Mouse (Mus musculus): ENCODE data around the gene Olfr747. TPM values are rescaled to one million over a fixed set of nuclear protein-coding genes. Genes with fewer than 3 reads are reported as not detected.
"Not testable (repeated sequence)": the region's sequence is repeated elsewhere in the genome, so short reads cannot be mapped to it uniquely, and the experiment has no call there.

Olfr747 gene
- polyA plus RNA-seq (2015; fragmentation: Nextera tagmentation; extraction: Ambion mirVana), result not detected in 2 replicates

GRCm38 (mm10) chr14:50693106-50693505 lies at the start of gene Olfr747:
Gene Olfr747, minus strand, starts transcription at chr14:50693206.
- Histone ChIP-seq H3K4me1 (no peaks in the 10 kb centered on the region), H3K9ac (no peak within 1 kb of the TSS), H3K36me3 (no peaks in the 10 kb centered on the region), H3K4me3 (replicated peaks) (no peak within 1 kb of the TSS), H3K27me3 (no peaks in the 10 kb centered on the region), H3K9me3 (replicated peaks) (no peaks in the 10 kb centered on the region), H3K4me2 (no peak within 1 kb of the TSS), H3K27ac (no peak within 1 kb of the TSS)
- no peak for ATAC-seq (replicated peaks; ENCODE audit: low FRiP score)
- WGBS, result 88% methylated on average over 3 of the region's 3 CpGs

- no peak overlapping the region for H3K4me3 ChIP-seq (replicated peaks)
- no peaks in the 10 kb centered on the region for H3K9me3 ChIP-seq (replicated peaks)
- no peak overlapping the region for H3K9ac ChIP-seq
- H3K27ac ChIP-seq, result no peak overlapping the region
- H3K4me2 ChIP-seq, result no peak overlapping the region
- H3K36me3 ChIP-seq, result no peaks in the 10 kb centered on the region
- H3K4me1 ChIP-seq, result no peaks in the 10 kb centered on the region
- no peak for ATAC-seq (replicated peaks; ENCODE audit: low FRiP score)
- 79% methylated on average over 2 of the region's 2 CpGs for WGBS
- H3K27me3 ChIP-seq, result no peaks in the 10 kb centered on the region
Measured at GRCm38 (mm10) chr14:50741584-50741983, 48.6 kb upstream of the Olfr747 start.

- H3K4me2 ChIP-seq, result no peak overlapping the region
- 69% methylated on average over 2 of the region's 2 CpGs for WGBS
- no peaks in the 10 kb centered on the region for H3K4me1 ChIP-seq
- H3K4me3 ChIP-seq (replicated peaks), result no peak overlapping the region
- no peaks in the 10 kb centered on the region for H3K27me3 ChIP-seq
- no peaks in the 10 kb centered on the region for H3K9me3 ChIP-seq (replicated peaks)
- H3K9ac ChIP-seq, result no peak overlapping the region
- ATAC-seq (replicated peaks; ENCODE audit: low FRiP score), result no peak
- no peaks in the 10 kb centered on the region for H3K36me3 ChIP-seq
- H3K27ac ChIP-seq, result no peak overlapping the region
Measured at GRCm38 (mm10) chr14:50740334-50740733, 47.3 kb upstream of the Olfr747 start.

GRCm38 (mm10) chr14:50722371-50722770 lies 29.4 kb upstream of the Olfr747 start:
- H3K36me3 ChIP-seq; H3K4me3 ChIP-seq (replicated peaks); ATAC-seq (replicated peaks; ENCODE audit: low FRiP score); H3K27ac ChIP-seq; H3K4me1 ChIP-seq; H3K4me2 ChIP-seq; H3K9me3 ChIP-seq (replicated peaks); H3K9ac ChIP-seq; H3K27me3 ChIP-seq: not testable (repeated sequence)
- WGBS, result 70% methylated on average over 3 of the region's 4 CpGs

GRCm38 (mm10) chr14:50719875-50720274 lies 26.9 kb upstream of the Olfr747 start:
- H3K4me1 ChIP-seq; H3K9ac ChIP-seq; H3K4me3 ChIP-seq (replicated peaks); H3K36me3 ChIP-seq; H3K27ac ChIP-seq; ATAC-seq (replicated peaks; ENCODE audit: low FRiP score); H3K27me3 ChIP-seq; H3K9me3 ChIP-seq (replicated peaks); H3K4me2 ChIP-seq: not testable (repeated sequence)
- WGBS, result 92% methylated on average over 15 of the region's 15 CpGs

- Histone ChIP-seq H3K36me3 (no peaks in the 10 kb centered on the region), H3K9ac (no peak within 1 kb of the TSS), H3K27me3 (no peaks in the 10 kb centered on the region), H3K4me3 (replicated peaks) (no peak within 1 kb of the TSS), H3K27ac (no peak within 1 kb of the TSS), H3K9me3 (replicated peaks) (no peaks in the 10 kb centered on the region), H3K4me2 (no peak within 1 kb of the TSS), H3K4me1 (no peaks in the 10 kb centered on the region)
- no peak for ATAC-seq (replicated peaks; ENCODE audit: low FRiP score)
- 66% methylated on average over 1 of the region's 1 CpGs for WGBS
Measured at GRCm38 (mm10) chr14:50707073-50707472, 14.1 kb upstream of the Olfr747 start, which contains the start of gene Olfr748. Gene Olfr748, plus strand, starts transcription at chr14:50707373.

- Histone ChIP-seq H3K4me2 (no peak within 1 kb of the TSS), H3K27me3 (no peaks in the 10 kb centered on the region), H3K27ac (no peak within 1 kb of the TSS), H3K9ac (no peak within 1 kb of the TSS), H3K9me3 (replicated peaks) (no peaks in the 10 kb centered on the region), H3K36me3 (no peaks in the 10 kb centered on the region), H3K4me3 (replicated peaks) (no peak within 1 kb of the TSS), H3K4me1 (no peaks in the 10 kb centered on the region)
- no peak for ATAC-seq (replicated peaks; ENCODE audit: low FRiP score)
Measured at GRCm38 (mm10) chr14:50646783-50647182, 46.2 kb downstream of the Olfr747 start, which contains the start of gene Olfr746. Gene Olfr746, plus strand, starts transcription at chr14:50647083.

GRCm38 (mm10) chr14:50639088-50639487 lies 53.9 kb downstream of the Olfr747 start, which contains the start of gene Olfr745:
Gene Olfr745, plus strand, starts transcription at chr14:50639388.
- ATAC-seq (replicated peaks; ENCODE audit: low FRiP score), result no peak
- H3K4me2 ChIP-seq, result no peak within 1 kb of the TSS
- no peak within 1 kb of the TSS for H3K4me3 ChIP-seq (replicated peaks)
- no peaks in the 10 kb centered on the region for H3K9me3 ChIP-seq (replicated peaks)
- no peak within 1 kb of the TSS for H3K27ac ChIP-seq
- no peak within 1 kb of the TSS for H3K9ac ChIP-seq
- no peaks in the 10 kb centered on the region for H3K36me3 ChIP-seq
- H3K4me1 ChIP-seq, result no peaks in the 10 kb centered on the region
- H3K27me3 ChIP-seq, result no peaks in the 10 kb centered on the region
- WGBS, result 82% methylated on average over 2 of the region's 2 CpGs

Other genes with a start within 250 kb of the Olfr747 start
- not detected in 2 replicates for gene Olfr740, start 247.7 kb downstream of the Olfr747 start, polyA plus RNA-seq (2015; fragmentation: Nextera tagmentation; extraction: Ambion mirVana)
- gene Olfr741, start 220.5 kb downstream of the Olfr747 start, polyA plus RNA-seq (2015; fragmentation: Nextera tagmentation; extraction: Ambion mirVana), result not detected in 2 replicates
- gene Olfr742, start 189.6 kb downstream of the Olfr747 start, polyA plus RNA-seq (2015; fragmentation: Nextera tagmentation; extraction: Ambion mirVana), result not detected in 2 replicates
- not detected in 2 replicates for gene Olfr743, start 171.4 kb downstream of the Olfr747 start, polyA plus RNA-seq (2015; fragmentation: Nextera tagmentation; extraction: Ambion mirVana)
- gene Olfr744, start 78.3 kb downstream of the Olfr747 start, polyA plus RNA-seq (2015; fragmentation: Nextera tagmentation; extraction: Ambion mirVana), result not detected in 2 replicates
- not detected in 2 replicates for gene Olfr745, start 53.8 kb downstream of the Olfr747 start, polyA plus RNA-seq (2015; fragmentation: Nextera tagmentation; extraction: Ambion mirVana)
- gene Olfr746, start 46.1 kb downstream of the Olfr747 start, polyA plus RNA-seq (2015; fragmentation: Nextera tagmentation; extraction: Ambion mirVana), result not detected in 2 replicates
- gene Olfr748, start 14.2 kb upstream of the Olfr747 start, polyA plus RNA-seq (2015; fragmentation: Nextera tagmentation; extraction: Ambion mirVana), result not detected in 2 replicates
- gene Olfr749, start 51.9 kb upstream of the Olfr747 start, polyA plus RNA-seq (2015; fragmentation: Nextera tagmentation; extraction: Ambion mirVana), result not detected in 2 replicates
- gene Ttc5, start 92.3 kb upstream of the Olfr747 start, polyA plus RNA-seq (2015; fragmentation: Nextera tagmentation; extraction: Ambion mirVana), result 74.4 and 78.5 TPM in 2 replicates
- not detected in 2 replicates for gene Ccnb1ip1, start 114.5 kb upstream of the Olfr747 start, polyA plus RNA-seq (2015; fragmentation: Nextera tagmentation; extraction: Ambion mirVana)
- 64.9 and 65.6 TPM in 2 replicates for gene Parp2, start 114.6 kb upstream of the Olfr747 start, polyA plus RNA-seq (2015; fragmentation: Nextera tagmentation; extraction: Ambion mirVana)
- gene Tep1, start 177.4 kb upstream of the Olfr747 start, polyA plus RNA-seq (2015; fragmentation: Nextera tagmentation; extraction: Ambion mirVana), result 6.2 and 8.5 TPM in 2 replicates
- 0.19 TPM in 2 replicates for gene Klhl33, start 204.3 kb upstream of the Olfr747 start, polyA plus RNA-seq (2015; fragmentation: Nextera tagmentation; extraction: Ambion mirVana)
- gene Osgep, start 231.7 kb upstream of the Olfr747 start, polyA plus RNA-seq (2015; fragmentation: Nextera tagmentation; extraction: Ambion mirVana), result 166 and 173 TPM in 2 replicates
- gene Apex1, start 231.8 kb upstream of the Olfr747 start, polyA plus RNA-seq (2015; fragmentation: Nextera tagmentation; extraction: Ambion mirVana), result 301 and 306 TPM in 2 replicates
- gene Pip4p1, start 237.7 kb upstream of the Olfr747 start, polyA plus RNA-seq (2015; fragmentation: Nextera tagmentation; extraction: Ambion mirVana), result 49.5 and 53.9 TPM in 2 replicates
- 74.3 and 78.6 TPM in 2 replicates for gene Pnp, start 237.9 kb upstream of the Olfr747 start, polyA plus RNA-seq (2015; fragmentation: Nextera tagmentation; extraction: Ambion mirVana)

Data from kidney, embryonic 15.5 days (tissue).